Mouse (Mus musculus) heart, embryonic 12.5 days (tissue): ENCODE measurements at regions not wholly inside any gene's neighbourhood (a gene's known extent, or its start where the extent isn't known, plus 50 kb on each side); places are given as distances from the start of the nearest gene placed in this dataset.

Experiments
- ATAC-seq: fragments of 200-750 bp; cut with Nextera tagmentation; 2 replicates; pipeline ENCODE4 v1.8.0; 2017; ENCODE audit warnings: moderate TSS enrichment, moderate library complexity; ENCODE audit not compliant: insufficient number of reproducible peaks, low FRiP score
- H3K27ac ChIP-seq: fragments of 300-500 bp; sonication (generic); 2 replicates; pipeline ENCODE4 v1.5.1; 2016; ENCODE audit warnings: mild to moderate bottlenecking, moderate library complexity; ENCODE audit not compliant: poor library complexity, severe bottlenecking
- H3K27me3 ChIP-seq: fragments of 300-500 bp; sonication (generic); replicated peaks from 2 replicates; pipeline ENCODE4 v1.6.1; 2016; ENCODE audit warnings: mild to moderate bottlenecking, moderate library complexity
- H3K36me3 ChIP-seq: fragments of 300-500 bp; sonication (generic); 2 replicates; pipeline ENCODE4 v1.6.1; 2016; ENCODE audit warnings: mild to moderate bottlenecking, moderate library complexity
- H3K4me1 ChIP-seq: fragments of 300-500 bp; sonication (generic); replicated peaks from 2 replicates; pipeline ENCODE4 v1.6.1; 2016; ENCODE audit warnings: mild to moderate bottlenecking
- H3K4me2 ChIP-seq: fragments of 300-500 bp; sonication (generic); 2 replicates; pipeline ENCODE4 v1.6.1; 2016; ENCODE audit warnings: mild to moderate bottlenecking, moderate library complexity
- H3K4me3 ChIP-seq: fragments of 300-500 bp; sonication (generic); 2 replicates; pipeline ENCODE4 v1.5.1; 2016; ENCODE audit warnings: mild to moderate bottlenecking
- H3K9ac ChIP-seq: fragments of 300-500 bp; sonication (generic); 2 replicates; pipeline ENCODE4 v1.6.1; 2016; ENCODE audit warnings: mild to moderate bottlenecking, moderate library complexity
- H3K9me3 ChIP-seq: fragments of 300-500 bp; sonication (generic); replicated peaks from 2 replicates; pipeline ENCODE4 v1.6.1; 2016; ENCODE audit warnings: mild to moderate bottlenecking, moderate library complexity
- WGBS: fragments of 180-500 bp; shearing (Covaris S2); methylation state at CpG from one replicate; pipeline ENCODE4 v1.1.7; 2016; 5-methylcytosine and 5-hydroxymethylcytosine counted together

DNA sequence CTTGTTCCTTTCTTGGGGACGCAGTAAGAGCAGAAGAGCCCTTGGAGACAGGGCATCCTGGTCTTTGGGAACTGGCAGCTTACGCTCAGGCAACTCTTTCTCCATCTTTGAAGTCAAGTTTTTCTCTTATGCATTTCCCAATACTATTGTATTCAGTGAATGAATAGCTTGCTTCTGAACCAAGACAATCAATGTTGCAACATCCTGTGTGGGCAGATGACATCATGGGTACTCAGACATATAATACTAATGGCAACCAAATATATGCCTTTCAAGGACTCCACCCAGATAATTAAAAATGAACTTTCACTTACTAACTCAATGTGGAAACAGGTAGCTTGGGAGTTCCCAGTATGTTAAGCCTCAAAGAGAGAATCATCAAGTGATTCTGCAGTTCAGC, 104.6 kb downstream of the Ngf start:
- Histone ChIP-seq H3K9ac (no peak overlapping the region), H3K27me3 (no peaks in the 10 kb centered on the region)
- no peak for ATAC-seq

DNA sequence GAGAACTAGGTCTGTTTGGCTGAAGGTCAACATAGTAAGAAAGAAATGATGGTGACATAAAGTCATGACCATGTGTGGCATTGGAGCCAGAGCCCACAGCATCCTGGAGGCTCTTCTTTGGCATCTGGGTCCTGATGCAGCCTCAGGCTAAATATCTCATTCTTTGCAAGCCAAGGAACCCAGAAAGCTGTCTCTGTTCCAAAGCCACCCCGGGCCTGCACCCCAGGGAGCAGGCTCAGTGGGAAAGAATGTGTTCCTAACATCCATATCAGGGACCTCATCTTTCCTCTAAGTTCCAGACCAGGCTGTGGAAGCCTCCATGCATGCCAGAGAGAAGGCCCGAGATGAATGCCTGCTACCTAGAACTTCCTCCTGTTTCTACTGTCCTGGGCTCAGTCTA, 107.2 kb downstream of the Ngf start:
- ATAC-seq, result no peak
- Histone ChIP-seq H3K27ac (no peak overlapping the region), H3K4me2 (no peak overlapping the region), H3K4me3 (no peak overlapping the region), H3K4me1 (no peaks in the 10 kb centered on the region), H3K9ac (no peak overlapping the region), H3K9me3 (no peaks in the 10 kb centered on the region), H3K27me3 (no peaks in the 10 kb centered on the region), H3K36me3 (no peaks in the 10 kb centered on the region)
- WGBS, result 67% methylated on average over 2 of the region's 2 CpGs

More for the DNA sequence above, 104.6 kb downstream of the Ngf start:
- H3K4me2 ChIP-seq, result no peak overlapping the region
- WGBS, result 79% methylated on average over 2 of the region's 2 CpGs
- no peaks in the 10 kb centered on the region for H3K4me1 ChIP-seq
- H3K9me3 ChIP-seq, result peaks cover 4% of the 10 kb centered on the region; the same call in 1 of the 2 replicates
- H3K36me3 ChIP-seq, result no peaks in the 10 kb centered on the region
- H3K27ac ChIP-seq, result no peak overlapping the region
- no peak overlapping the region for H3K4me3 ChIP-seq

DNA sequence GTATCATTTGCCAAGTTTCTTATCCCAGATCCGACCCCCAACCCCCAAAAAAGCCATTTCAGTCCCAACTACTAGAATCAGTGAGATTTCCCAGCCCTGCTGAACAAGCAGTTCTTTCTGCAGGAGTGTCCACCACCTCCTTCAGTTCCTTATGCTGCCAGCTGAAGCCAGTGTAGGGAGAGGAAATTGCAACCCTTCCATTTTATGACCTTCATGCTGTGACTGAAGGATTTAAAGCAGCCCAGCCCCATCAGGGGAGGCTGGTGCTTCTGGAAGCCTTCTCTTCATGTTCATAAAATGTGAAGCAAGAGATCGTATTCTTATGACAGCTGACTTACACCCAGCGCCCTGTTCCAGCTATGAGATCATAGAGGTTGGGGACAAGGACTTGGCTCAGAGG, 112.1 kb downstream of the Ngf start:
- peaks cover 9% of the 10 kb centered on the region for H3K4me1 ChIP-seq
- ATAC-seq, result no peak
- WGBS, result 73% methylated on average over 3 of the region's 3 CpGs
- 0 out of 2 replicates have a peak, but pooled peaks cover 9% of the 10 kb centered on the region for H3K27me3 ChIP-seq
- H3K9me3 ChIP-seq, result no peaks in the 10 kb centered on the region
- no peak overlapping the region for H3K9ac ChIP-seq
- H3K36me3 ChIP-seq, result no peaks in the 10 kb centered on the region
- H3K4me3 ChIP-seq, result no peak overlapping the region
- H3K4me2 ChIP-seq, result no peak overlapping the region
- no peak overlapping the region for H3K27ac ChIP-seq

DNA sequence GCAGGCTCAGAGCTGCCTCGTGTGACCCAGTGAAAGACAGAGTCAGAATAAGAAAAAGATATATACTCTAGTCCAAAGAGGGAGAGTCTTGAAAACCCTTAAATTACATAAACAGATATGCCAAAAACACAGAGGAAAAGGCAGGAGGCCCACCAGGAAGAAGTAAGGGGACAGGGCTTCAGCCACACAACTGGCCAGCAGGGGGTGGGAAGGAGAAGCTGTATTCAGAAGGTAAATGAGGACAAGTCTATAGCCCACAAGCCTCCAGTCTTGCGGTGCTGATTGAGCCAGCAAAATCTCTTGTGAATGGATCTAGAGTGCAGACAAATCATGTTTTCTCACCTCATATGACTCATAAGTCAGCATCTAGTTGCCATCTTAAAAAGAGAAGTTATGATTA, 115.4 kb downstream of the Ngf start:
- H3K4me3 ChIP-seq, result no peak overlapping the region
- no peak overlapping the region for H3K9ac ChIP-seq
- no peaks in the 10 kb centered on the region for H3K36me3 ChIP-seq
- H3K27ac ChIP-seq, result no peak overlapping the region
- no peak for ATAC-seq
- peaks cover 9% of the 10 kb centered on the region for H3K4me1 ChIP-seq
- 82% methylated on average over 2 of the region's 2 CpGs for WGBS
- 0 out of 2 replicates have a peak, but pooled peaks cover 9% of the 10 kb centered on the region for H3K27me3 ChIP-seq
- peaks cover 3% of the 10 kb centered on the region; the same call in 1 of the 2 replicates for H3K9me3 ChIP-seq
- no peak overlapping the region for H3K4me2 ChIP-seq

DNA sequence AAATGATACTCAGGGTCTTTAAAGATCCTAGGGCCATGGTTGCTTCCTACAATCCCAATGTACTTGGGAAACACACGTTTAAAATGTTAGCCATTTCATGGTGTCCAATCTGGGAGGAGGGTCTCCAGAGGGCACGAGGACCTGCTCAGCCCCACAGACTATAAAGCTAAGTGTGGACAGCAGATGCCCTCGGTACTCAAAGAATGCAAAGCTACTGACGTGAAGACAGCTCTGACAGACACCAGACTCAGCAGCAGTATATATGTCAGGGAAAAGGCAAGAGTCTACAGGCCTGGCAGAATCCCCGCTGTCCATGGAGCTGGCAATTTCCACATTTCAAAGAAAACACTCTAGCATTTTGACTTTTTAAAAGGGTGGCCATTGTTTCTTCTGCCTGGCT, 116.5 kb downstream of the Ngf start:
- WGBS, result 7% methylated on average over 5 of the region's 5 CpGs
- no peak overlapping the region for H3K4me3 ChIP-seq
- H3K36me3 ChIP-seq, result no peaks in the 10 kb centered on the region
- H3K27ac ChIP-seq, result no peak overlapping the region
- 0 out of 2 replicates have a peak, but pooled peaks cover 9% of the 10 kb centered on the region for H3K27me3 ChIP-seq
- H3K9ac ChIP-seq, result no peak overlapping the region
- no peak overlapping the region for H3K4me2 ChIP-seq
- ATAC-seq, result no peak
- H3K4me1 ChIP-seq, result peaks cover 9% of the 10 kb centered on the region
- peaks cover 3% of the 10 kb centered on the region; the same call in 1 of the 2 replicates for H3K9me3 ChIP-seq

DNA sequence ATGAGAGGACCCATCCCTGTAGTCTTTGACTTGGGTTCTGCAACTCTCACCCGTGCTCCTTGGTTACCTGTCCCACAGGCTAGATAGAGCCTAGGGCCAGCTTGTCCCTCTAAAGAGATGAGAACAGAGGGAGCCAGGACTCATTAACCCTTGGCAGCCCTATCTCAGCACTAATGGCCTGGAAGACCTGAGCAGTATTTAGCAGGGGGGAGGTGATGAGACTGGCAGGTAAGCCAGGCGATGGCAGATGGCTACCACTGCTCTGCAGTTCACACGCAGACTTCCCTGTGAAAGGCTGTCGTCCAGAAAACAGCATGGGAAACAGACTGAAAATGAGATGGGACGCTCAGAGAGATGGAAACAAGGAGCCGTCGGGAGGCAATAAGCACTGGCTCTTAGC, 122.3 kb downstream of the Ngf start:
- Histone ChIP-seq H3K9me3 (peaks cover 7% of the 10 kb centered on the region), H3K4me2 (no peak overlapping the region), H3K9ac (no peak overlapping the region), H3K27ac (no peak overlapping the region), H3K4me3 (no peak overlapping the region), H3K4me1 (no peaks in the 10 kb centered on the region), H3K36me3 (no peaks in the 10 kb centered on the region), H3K27me3 (peaks cover 8% of the 10 kb centered on the region; the same call in 1 of the 2 replicates)
- ATAC-seq, result no peak
- 63% methylated on average over 7 of the region's 7 CpGs for WGBS

DNA sequence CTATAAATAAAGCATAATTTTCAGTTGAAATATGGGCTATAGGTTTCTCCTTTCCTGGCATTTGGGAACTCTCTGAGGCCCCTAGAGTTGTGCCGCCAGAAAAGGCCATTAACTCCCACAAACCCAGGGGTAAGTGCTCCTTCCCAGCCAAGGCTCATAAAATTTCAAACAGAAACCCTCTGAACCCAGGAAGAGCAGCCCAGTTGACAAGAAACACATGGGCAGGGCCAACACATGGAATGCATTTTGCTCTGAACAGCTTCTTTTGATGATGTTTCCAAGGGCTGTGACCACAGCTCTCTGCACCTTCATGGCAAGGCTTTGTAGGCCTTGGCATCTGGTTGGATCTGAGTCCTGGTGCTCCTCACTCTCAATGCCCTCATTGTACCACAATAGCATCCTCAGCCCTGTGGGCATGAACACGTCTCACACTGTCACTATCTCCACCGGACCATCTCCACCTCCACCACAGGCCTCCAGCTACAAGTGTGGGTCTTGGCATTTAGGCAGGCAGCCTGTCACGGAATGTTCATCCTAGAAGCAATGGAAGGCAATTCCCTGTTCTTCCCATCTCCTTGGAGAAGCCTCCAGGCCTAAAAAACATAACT, 127.3 kb downstream of the Ngf start:
- WGBS, result 85% methylated on average over 4 of the region's 4 CpGs
- H3K27ac ChIP-seq, result no peak overlapping the region
- no peak overlapping the region for H3K4me3 ChIP-seq

DNA sequence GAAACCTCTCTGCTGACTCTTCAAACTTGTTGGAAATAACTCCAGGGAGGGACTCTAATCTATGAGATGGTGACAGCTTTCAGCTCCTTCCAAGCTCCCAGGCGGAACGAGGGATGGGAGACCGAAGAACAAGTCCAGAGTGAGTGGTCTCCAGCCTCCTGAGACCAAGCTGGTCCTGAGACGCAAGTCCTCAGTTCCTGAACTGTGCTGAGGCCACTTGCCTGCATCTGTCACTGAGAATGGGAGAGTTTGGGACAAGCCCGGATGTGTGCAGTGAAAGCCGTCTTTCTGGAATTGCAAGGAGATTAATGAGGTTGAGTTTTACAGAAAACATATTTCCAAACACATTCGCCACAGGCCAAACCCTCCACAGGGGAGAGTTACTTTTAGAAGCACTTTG, 129.3 kb downstream of the Ngf start:
- H3K9me3 ChIP-seq, result peaks cover 11% of the 10 kb centered on the region
- peaks cover 11% of the 10 kb centered on the region for H3K27me3 ChIP-seq
- H3K4me3 ChIP-seq, result no peak overlapping the region
- no peak overlapping the region for H3K9ac ChIP-seq
- no peak overlapping the region for H3K4me2 ChIP-seq
- no peak for ATAC-seq
- 76% methylated on average over 7 of the region's 7 CpGs for WGBS
- H3K36me3 ChIP-seq, result no peaks in the 10 kb centered on the region
- no peak overlapping the region for H3K27ac ChIP-seq
- H3K4me1 ChIP-seq, result no peaks in the 10 kb centered on the region

More for the DNA sequence above, 127.3 kb downstream of the Ngf start:
- H3K4me2 ChIP-seq, result no peak overlapping the region
- no peaks in the 10 kb centered on the region for H3K36me3 ChIP-seq
- H3K9ac ChIP-seq, result no peak overlapping the region
- H3K9me3 ChIP-seq, result peaks cover 11% of the 10 kb centered on the region
- no peak for ATAC-seq
- H3K4me1 ChIP-seq, result no peaks in the 10 kb centered on the region
- peaks cover 8% of the 10 kb centered on the region; the same call in 1 of the 2 replicates for H3K27me3 ChIP-seq

DNA sequence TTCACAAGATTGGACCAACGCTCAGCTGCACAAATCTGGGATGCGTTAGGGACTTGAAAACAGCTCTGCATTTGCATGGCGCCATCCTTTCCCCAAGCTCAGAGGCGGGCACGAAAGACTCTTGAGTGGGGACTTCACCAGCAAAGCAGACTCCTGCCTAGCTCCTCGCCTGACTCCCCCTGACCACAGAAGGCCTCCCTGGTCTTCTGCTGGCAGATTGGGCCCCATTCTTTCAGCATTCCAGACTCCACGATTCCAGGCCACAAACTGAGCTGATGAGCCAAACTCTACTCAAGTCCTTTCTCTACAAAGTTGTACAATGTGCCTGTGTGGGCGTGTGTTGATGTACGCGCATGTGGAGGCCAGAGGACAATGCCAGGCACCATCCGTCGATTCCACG, 131.6 kb upstream of the Tspan2 start:
- H3K9ac ChIP-seq, result no peak overlapping the region
- no peak for ATAC-seq
- H3K4me3 ChIP-seq, result no peak overlapping the region
- H3K9me3 ChIP-seq, result peaks cover 5% of the 10 kb centered on the region
- H3K27me3 ChIP-seq, result peaks cover 3% of the 10 kb centered on the region; the same call in 1 of the 2 replicates
- H3K4me1 ChIP-seq, result no peaks in the 10 kb centered on the region
- WGBS, result 87% methylated on average over 13 of the region's 13 CpGs
- no peaks in the 10 kb centered on the region for H3K36me3 ChIP-seq
- H3K27ac ChIP-seq, result no peak overlapping the region
- no peak overlapping the region for H3K4me2 ChIP-seq

DNA sequence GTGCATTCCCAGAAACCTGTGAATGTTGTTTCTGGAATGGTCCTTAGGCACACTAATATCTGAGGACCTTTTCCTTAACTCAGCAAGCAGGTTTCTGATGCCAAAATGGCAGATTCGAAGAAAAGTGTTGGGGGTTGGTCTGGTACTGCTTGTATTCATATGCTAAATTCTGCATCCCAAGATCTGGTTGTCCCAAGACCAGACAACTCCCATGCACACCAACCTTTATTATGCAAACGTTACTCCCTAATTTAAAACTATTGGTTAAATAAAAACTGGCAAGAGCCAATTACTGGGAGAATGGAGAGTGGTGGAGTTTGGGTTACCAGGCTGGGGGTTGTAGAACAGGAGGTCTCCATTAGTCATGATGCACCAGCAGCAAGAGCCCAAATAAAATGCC, 129.0 kb upstream of the Tspan2 start:
- no peaks in the 10 kb centered on the region for H3K9me3 ChIP-seq
- H3K4me3 ChIP-seq, result no peak overlapping the region
- peaks cover 3% of the 10 kb centered on the region; the same call in 1 of the 2 replicates for H3K27me3 ChIP-seq
- no peak overlapping the region for H3K4me2 ChIP-seq
- H3K36me3 ChIP-seq, result no peaks in the 10 kb centered on the region
- H3K4me1 ChIP-seq, result no peaks in the 10 kb centered on the region
- WGBS, result 65% methylated on average over 2 of the region's 2 CpGs
- no peak overlapping the region for H3K27ac ChIP-seq
- no peak for ATAC-seq
- no peak overlapping the region for H3K9ac ChIP-seq

DNA sequence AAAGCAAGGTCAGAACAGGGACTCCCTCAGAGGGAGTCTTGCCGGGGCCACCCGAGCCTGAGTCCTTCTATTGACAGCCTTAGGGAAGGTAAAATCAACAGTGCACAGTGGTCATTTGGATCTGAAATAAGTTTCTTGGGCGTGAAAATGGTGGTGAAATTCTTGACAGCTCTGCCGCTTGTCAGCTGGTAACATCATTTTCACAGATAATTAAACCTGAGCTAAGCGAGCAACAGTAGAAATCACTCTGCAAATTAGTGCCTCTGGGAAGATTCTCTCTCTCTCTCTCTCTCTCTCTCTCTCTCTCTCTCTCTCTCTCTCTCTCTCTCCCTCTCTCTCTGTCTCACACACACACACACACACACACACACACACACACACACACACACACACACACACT, 123.4 kb upstream of the Tspan2 start:
- Histone ChIP-seq H3K4me2 (no peak overlapping the region), H3K36me3 (no peaks in the 10 kb centered on the region), H3K9ac (no peak overlapping the region), H3K9me3 (no peaks in the 10 kb centered on the region), H3K4me1 (no peaks in the 10 kb centered on the region), H3K27me3 (peaks cover 16% of the 10 kb centered on the region), H3K27ac (no peak overlapping the region), H3K4me3 (no peak overlapping the region)
- no peak for ATAC-seq
- WGBS, result 38% methylated on average over 5 of the region's 5 CpGs
